Mouse (Mus musculus) heart, postnatal 0 days (tissue): ENCODE measurements around the gene B830017H08Rik.

ENCODE experiments used
- CTCF ChIP-seq: IDR thresholded peaks from 2 replicates; pipeline ENCODE4 v1.5.1; 2016; ENCODE audit warnings: antibody characterized with exemption, control low read depth, low read depth
- EP300 ChIP-seq: IDR thresholded peaks from 2 replicates; pipeline ENCODE4 v1.6.1; 2016; ENCODE audit warnings: antibody characterized with exemption, low read depth

DNA sequence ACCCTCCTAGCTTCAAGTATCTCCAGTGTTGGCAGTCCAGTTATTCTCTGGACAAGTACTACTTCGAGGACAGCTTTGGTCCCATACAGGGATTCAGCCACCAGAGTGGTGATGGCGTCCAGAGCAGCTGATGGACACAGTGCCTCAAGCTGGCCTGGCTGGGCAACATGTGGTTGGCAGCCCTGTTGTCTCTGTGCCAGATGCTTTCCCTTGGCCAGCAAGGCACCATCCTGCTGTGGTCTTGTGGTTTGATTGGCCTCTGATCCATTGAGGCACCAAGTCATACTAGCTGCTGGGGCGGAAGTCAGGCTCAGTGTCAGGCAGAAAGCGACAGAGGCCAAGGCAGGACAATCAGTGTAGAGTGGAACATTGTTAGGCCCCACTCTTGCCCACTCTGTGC lies 23.8 kb upstream of the B830017H08Rik start:
- TF ChIP-seq CTCF, result no peak
- no peak for TF ChIP-seq EP300
